Mouse (Mus musculus): ENCODE data around the gene Tmem19. TPM values are rescaled to one million over a fixed set of nuclear protein-coding genes. Genes with fewer than 3 reads are reported as not detected.

The Tmem19 gene
- polyA plus RNA-seq, 1 experiment: 27.1 TPM

GRCm38 (mm10) chr10:115297582-115297981 is 64.7 kb downstream of the Tmem19 start:
- DNase-seq: no peak
- H3K4me3 ChIP-seq (replicated peaks; ENCODE audit: insufficient read depth, low read depth, low read length): no peak overlapping the region
- WGBS: 92% methylated on average over 5 of the region's 5 CpGs
- no peaks in the 10 kb centered on the region for H3K4me1 ChIP-seq (ENCODE audit: control insufficient read depth, insufficient read depth, low read length)
- no peaks in the 10 kb centered on the region for H3K27me3 ChIP-seq (ENCODE audit: control insufficient read depth, insufficient read depth, low read length)
- TF ChIP-seq CTCF (IDR thresholded peaks at IDR 0.05; ENCODE audit: borderline replicate concordance, insufficient read depth, low read depth, low read length): no peak
- TF ChIP-seq POLR2A (IDR thresholded peaks at IDR 0.05; ENCODE audit: borderline replicate concordance, insufficient read depth, low read length): no peak
- no peak overlapping the region for H3K27ac ChIP-seq (ENCODE audit: insufficient read depth, low read length)

GRCm38 (mm10) chr10:115296401-115296935 is 65.8 kb downstream of the Tmem19 start:
- DNase-seq: no peak
- H3K4me1 ChIP-seq (ENCODE audit: control insufficient read depth, insufficient read depth, low read length): no peaks in the 10 kb centered on the region
- 69% methylated on average over 9 of the region's 9 CpGs for WGBS
- TF ChIP-seq CTCF (IDR thresholded peaks at IDR 0.05; ENCODE audit: borderline replicate concordance, insufficient read depth, low read depth, low read length): no peak
- no peak for TF ChIP-seq POLR2A (IDR thresholded peaks at IDR 0.05; ENCODE audit: borderline replicate concordance, insufficient read depth, low read length)
- H3K4me3 ChIP-seq (replicated peaks; ENCODE audit: insufficient read depth, low read depth, low read length): no peak overlapping the region
- H3K27me3 ChIP-seq (ENCODE audit: control insufficient read depth, insufficient read depth, low read length): no peaks in the 10 kb centered on the region
- H3K27ac ChIP-seq (ENCODE audit: insufficient read depth, low read length): no peak overlapping the region

- Histone ChIP-seq H3K27me3 (ENCODE audit: control insufficient read depth, insufficient read depth, low read length) (no peaks in the 10 kb centered on the region), H3K27ac (ENCODE audit: insufficient read depth, low read length) (no peak overlapping the region), H3K4me1 (ENCODE audit: control insufficient read depth, insufficient read depth, low read length) (no peaks in the 10 kb centered on the region), H3K4me3 (replicated peaks; ENCODE audit: insufficient read depth, low read depth, low read length) (no peak overlapping the region)
- TF ChIP-seq CTCF (IDR thresholded peaks at IDR 0.05; ENCODE audit: borderline replicate concordance, insufficient read depth, low read depth, low read length): no peak
- TF ChIP-seq POLR2A (IDR thresholded peaks at IDR 0.05; ENCODE audit: borderline replicate concordance, insufficient read depth, low read length): no peak
- no peak for DNase-seq
- 89% methylated on average over 3 of the region's 3 CpGs for WGBS
Observed at GRCm38 (mm10) chr10:115295162-115295561, 67.1 kb downstream of the Tmem19 start.

- TF ChIP-seq CTCF (IDR thresholded peaks at IDR 0.05; ENCODE audit: borderline replicate concordance, insufficient read depth, low read depth, low read length) (no peak), POLR2A (IDR thresholded peaks at IDR 0.05; ENCODE audit: borderline replicate concordance, insufficient read depth, low read length) (no peak)
- no peaks in the 10 kb centered on the region for H3K27me3 ChIP-seq (ENCODE audit: control insufficient read depth, insufficient read depth, low read length)
- no peak for DNase-seq
- 88% methylated on average over 7 of the region's 7 CpGs for WGBS
- H3K4me1 ChIP-seq (ENCODE audit: control insufficient read depth, insufficient read depth, low read length): no peaks in the 10 kb centered on the region
- H3K27ac ChIP-seq (ENCODE audit: insufficient read depth, low read length): no peak overlapping the region
- H3K4me3 ChIP-seq (replicated peaks; ENCODE audit: insufficient read depth, low read depth, low read length): no peak overlapping the region
Observed at GRCm38 (mm10) chr10:115294715-115295114, 67.6 kb downstream of the Tmem19 start.

- Histone ChIP-seq H3K27ac (ENCODE audit: insufficient read depth, low read length) (no peak overlapping the region), H3K27me3 (ENCODE audit: control insufficient read depth, insufficient read depth, low read length) (no peaks in the 10 kb centered on the region), H3K4me3 (replicated peaks; ENCODE audit: insufficient read depth, low read depth, low read length) (no peak overlapping the region), H3K4me1 (ENCODE audit: control insufficient read depth, insufficient read depth, low read length) (no peaks in the 10 kb centered on the region)
- TF ChIP-seq POLR2A (IDR thresholded peaks at IDR 0.05; ENCODE audit: borderline replicate concordance, insufficient read depth, low read length) (no peak), CTCF (IDR thresholded peaks at IDR 0.05; ENCODE audit: borderline replicate concordance, insufficient read depth, low read depth, low read length) (no peak)
- 87% methylated on average over 7 of the region's 7 CpGs for WGBS
- DNase-seq: no peak
Observed at GRCm38 (mm10) chr10:115293946-115294345, 68.4 kb downstream of the Tmem19 start.

GRCm38 (mm10) chr10:115290671-115291070 is 71.6 kb downstream of the Tmem19 start:
- DNase-seq: no peak
- H3K4me3 ChIP-seq (replicated peaks; ENCODE audit: insufficient read depth, low read depth, low read length): no peak overlapping the region
- WGBS: 91% methylated on average over 9 of the region's 9 CpGs
- H3K4me1 ChIP-seq (ENCODE audit: control insufficient read depth, insufficient read depth, low read length): no peaks in the 10 kb centered on the region
- no peaks in the 10 kb centered on the region for H3K27me3 ChIP-seq (ENCODE audit: control insufficient read depth, insufficient read depth, low read length)
- H3K27ac ChIP-seq (ENCODE audit: insufficient read depth, low read length): no peak overlapping the region
- TF ChIP-seq POLR2A (IDR thresholded peaks at IDR 0.05; ENCODE audit: borderline replicate concordance, insufficient read depth, low read length) (no peak), CTCF (IDR thresholded peaks at IDR 0.05; ENCODE audit: borderline replicate concordance, insufficient read depth, low read depth, low read length) (no peak)

Other genes with a start within 250 kb of the Tmem19 start
- 6.7 and 6.9 TPM in 2 replicates for gene Tph2, start 177.5 kb downstream of the Tmem19 start, polyA plus RNA-seq (2012; rRNA removed)
- gene Tbc1d15, start 111.0 kb downstream of the Tmem19 start, polyA plus RNA-seq (2012; rRNA removed): 40.8 and 41.8 TPM in 2 replicates
- gene Rab21, start 46.9 kb downstream of the Tmem19 start, polyA plus RNA-seq (2012; rRNA removed): 53.3 and 53.8 TPM in 2 replicates
- 14.6 and 15.1 TPM in 2 replicates for gene Thap2, start 21.9 kb upstream of the Tmem19 start, polyA plus RNA-seq (2012; rRNA removed)
- 94.4 and 98.8 TPM in 2 replicates for gene Zfc3h1, start 22.5 kb upstream of the Tmem19 start, polyA plus RNA-seq (2012; rRNA removed)
- 0.32 and 0.39 TPM in 2 replicates for gene A930009A15Rik, start 207.5 kb upstream of the Tmem19 start, polyA plus RNA-seq (2012; rRNA removed)
- 8.6 and 9.2 TPM in 2 replicates for gene Lgr5, start 225.3 kb upstream of the Tmem19 start, polyA plus RNA-seq (2012; rRNA removed)

All from cerebellum, adult 2 months (tissue).